Mouse (Mus musculus) midbrain, embryonic 10.5 days (tissue): ENCODE data around the gene Ntrk2. TPM values are rescaled to one million over a fixed set of nuclear protein-coding genes. Genes with fewer than 3 reads are reported as not detected.

Experiments used
- DNase-seq: peaks from one replicate; pipeline ENCODE4 v3.0.0-alpha.2; 2017; ENCODE audit warnings: low spot score
- H3K27ac ChIP-seq: fragments of 300-500 bp; sonication (generic); replicated peaks from 2 replicates; pipeline ENCODE4 v1.5.1; 2016; ENCODE audit warnings: mild to moderate bottlenecking
- H3K27me3 ChIP-seq: fragments of 300-500 bp; sonication (generic); 2 replicates; pipeline ENCODE4 v1.6.1; 2016; ENCODE audit warnings: low read depth, mild to moderate bottlenecking; ENCODE audit not compliant: poor library complexity, severe bottlenecking
- H3K36me3 ChIP-seq: fragments of 300-500 bp; sonication (generic); 2 replicates; pipeline ENCODE4 v1.6.1; 2016; ENCODE audit warnings: mild to moderate bottlenecking, moderate library complexity
- H3K4me1 ChIP-seq: fragments of 300-500 bp; sonication (generic); 2 replicates; pipeline ENCODE4 v1.6.1; 2016
- H3K4me3 ChIP-seq: fragments of 300-500 bp; sonication (generic); 2 replicates; pipeline ENCODE4 v1.5.1; 2016; ENCODE audit warnings: mild to moderate bottlenecking, moderate library complexity
- H3K9me3 ChIP-seq: fragments of 300-500 bp; sonication (generic); replicated peaks from 2 replicates; pipeline ENCODE4 v1.6.1; 2016; ENCODE audit warnings: mild to moderate bottlenecking
- WGBS: fragments of 180-500 bp; shearing (Covaris S2); methylation state at CpG from one replicate; pipeline ENCODE4 v1.1.7; 2016; 5-methylcytosine and 5-hydroxymethylcytosine counted together
- polyA plus RNA-seq: library from polyadenylated mRNA; unstranded; fragments of >200 nt; fragmentation: Nextera tagmentation; extraction: Ambion mirVana; gene quantifications from 2 replicates; pipeline ENCODE4 v1.2.1, GENCODE M21; 2016

Ntrk2 gene
- polyA plus RNA-seq, 1 experiment from 2014 or later: 14.8 TPM

GRCm38 (mm10) chr13:58853685-58854084 is 47.3 kb downstream of the Ntrk2 start:
- Histone ChIP-seq H3K27ac (no peak overlapping the region), H3K36me3 (peaks cover 3% of the 10 kb centered on the region; the same call in 1 of the 2 replicates), H3K9me3 (peaks cover 2% of the 10 kb centered on the region; the same call in 1 of the 2 replicates), H3K4me3 (no peak overlapping the region), H3K27me3 (no peaks in the 10 kb centered on the region), H3K4me1 (no peaks in the 10 kb centered on the region)
- 87% methylated on average over 6 of the region's 6 CpGs for WGBS
- no peak for DNase-seq

- WGBS: 92% methylated on average over 10 of the region's 10 CpGs
Observed at GRCm38 (mm10) chr13:58866239-58866638, 59.9 kb downstream of the Ntrk2 start.

GRCm38 (mm10) chr13:58866776-58867435 is 60.5 kb downstream of the Ntrk2 start:
- H3K4me1 ChIP-seq: no peaks in the 10 kb centered on the region
- no peaks in the 10 kb centered on the region for H3K9me3 ChIP-seq
- no peaks in the 10 kb centered on the region for H3K27me3 ChIP-seq
- no peaks in the 10 kb centered on the region for H3K36me3 ChIP-seq
- 91% methylated on average over 8 of the region's 8 CpGs for WGBS
- no peak overlapping the region for H3K4me3 ChIP-seq
- DNase-seq: no peak
- H3K27ac ChIP-seq: no peak overlapping the region

More at GRCm38 (mm10) chr13:58866239-58866638, 59.9 kb downstream of the Ntrk2 start:
- no peaks in the 10 kb centered on the region for H3K9me3 ChIP-seq
- no peak overlapping the region for H3K27ac ChIP-seq
- no peaks in the 10 kb centered on the region for H3K4me1 ChIP-seq
- no peak overlapping the region for H3K4me3 ChIP-seq
- H3K36me3 ChIP-seq: peaks cover 4% of the 10 kb centered on the region; the same call in 1 of the 2 replicates
- DNase-seq: no peak
- no peaks in the 10 kb centered on the region for H3K27me3 ChIP-seq

- Histone ChIP-seq H3K4me1 (no peaks in the 10 kb centered on the region), H3K36me3 (no peaks in the 10 kb centered on the region; the same call in 1 of the 2 replicates), H3K27ac (no peak overlapping the region), H3K4me3 (no peak overlapping the region), H3K27me3 (no peaks in the 10 kb centered on the region), H3K9me3 (no peaks in the 10 kb centered on the region)
- 87% methylated on average over 3 of the region's 3 CpGs for WGBS
- no peak for DNase-seq
Observed at GRCm38 (mm10) chr13:58882468-58882867, 76.1 kb downstream of the Ntrk2 start.

- Histone ChIP-seq H3K4me3 (no peak overlapping the region), H3K9me3 (peaks cover under 1% of the 10 kb centered on the region; the same call in 1 of the 2 replicates), H3K27ac (no peak overlapping the region), H3K36me3 (no peaks in the 10 kb centered on the region; the same call in 1 of the 2 replicates), H3K4me1 (no peaks in the 10 kb centered on the region), H3K27me3 (no peaks in the 10 kb centered on the region)
- no peak for DNase-seq
- 91% methylated on average over 5 of the region's 5 CpGs for WGBS
Observed at GRCm38 (mm10) chr13:58882916-58883315, 76.5 kb downstream of the Ntrk2 start.

GRCm38 (mm10) chr13:58886108-58886507 is 79.7 kb downstream of the Ntrk2 start:
- WGBS: 77% methylated on average over 8 of the region's 8 CpGs
- Histone ChIP-seq H3K4me1 (no peaks in the 10 kb centered on the region), H3K27me3 (no peaks in the 10 kb centered on the region), H3K36me3 (peaks cover 8% of the 10 kb centered on the region; the same call in 1 of the 2 replicates), H3K9me3 (peaks cover 8% of the 10 kb centered on the region), H3K27ac (no peak overlapping the region), H3K4me3 (no peak overlapping the region)
- no peak for DNase-seq

GRCm38 (mm10) chr13:58896254-58896910 is 90.0 kb downstream of the Ntrk2 start:
- no peak overlapping the region for H3K27ac ChIP-seq
- WGBS: 79% methylated on average over 12 of the region's 12 CpGs
- H3K4me3 ChIP-seq: no peak overlapping the region
- no peak for DNase-seq
- no peaks in the 10 kb centered on the region for H3K4me1 ChIP-seq
- peaks cover 5% of the 10 kb centered on the region; the same call in 1 of the 2 replicates for H3K9me3 ChIP-seq
- peaks cover 3% of the 10 kb centered on the region; the same call in 1 of the 2 replicates for H3K36me3 ChIP-seq
- no peaks in the 10 kb centered on the region for H3K27me3 ChIP-seq

GRCm38 (mm10) chr13:58899337-58899736 is 93.0 kb downstream of the Ntrk2 start:
- Histone ChIP-seq H3K9me3 (peaks cover 5% of the 10 kb centered on the region; the same call in 1 of the 2 replicates), H3K27ac (no peak overlapping the region), H3K36me3 (peaks cover 3% of the 10 kb centered on the region; the same call in 1 of the 2 replicates), H3K27me3 (no peaks in the 10 kb centered on the region), H3K4me3 (no peak overlapping the region), H3K4me1 (peaks cover 13% of the 10 kb centered on the region)
- WGBS: 93% methylated on average over 2 of the region's 2 CpGs
- no peak for DNase-seq

GRCm38 (mm10) chr13:58902313-58902712 is 95.9 kb downstream of the Ntrk2 start:
- Histone ChIP-seq H3K36me3 (peaks cover 3% of the 10 kb centered on the region; the same call in 1 of the 2 replicates), H3K4me3 (no peak overlapping the region), H3K27ac (no peak overlapping the region), H3K4me1 (peaks cover 29% of the 10 kb centered on the region), H3K27me3 (no peaks in the 10 kb centered on the region; the same call in 1 of the 2 replicates), H3K9me3 (peaks cover 5% of the 10 kb centered on the region; the same call in 1 of the 2 replicates)
- no peak for DNase-seq
- WGBS: 81% methylated on average over 8 of the region's 8 CpGs

- peaks cover 29% of the 10 kb centered on the region for H3K4me1 ChIP-seq
- peak overlapping the region; percentile 74 for H3K27ac ChIP-seq
- 44% methylated on average over 13 of the region's 13 CpGs for WGBS
- H3K4me3 ChIP-seq: no peak overlapping the region
- no peak for DNase-seq
- peaks cover 2% of the 10 kb centered on the region; the same call in 1 of the 2 replicates for H3K9me3 ChIP-seq
- no peaks in the 10 kb centered on the region for H3K36me3 ChIP-seq
- H3K27me3 ChIP-seq: no peaks in the 10 kb centered on the region; the same call in 1 of the 2 replicates
Observed at GRCm38 (mm10) chr13:58904742-58905735, 98.7 kb downstream of the Ntrk2 start.

- 0 out of 2 replicates have a peak overlapping the region, but pooled peaks have one; percentile 56 for H3K27ac ChIP-seq
- no peaks in the 10 kb centered on the region for H3K27me3 ChIP-seq
- WGBS: 92% methylated on average over 2 of the region's 2 CpGs
Observed at GRCm38 (mm10) chr13:58911936-58912335, 105.6 kb downstream of the Ntrk2 start.

GRCm38 (mm10) chr13:58912559-58912958 is 106.2 kb downstream of the Ntrk2 start:
- H3K36me3 ChIP-seq: no peaks in the 10 kb centered on the region
- DNase-seq: no peak
- no peak overlapping the region for H3K4me3 ChIP-seq
- H3K4me1 ChIP-seq: peaks cover 16% of the 10 kb centered on the region
- H3K9me3 ChIP-seq: no peaks in the 10 kb centered on the region
- H3K27ac ChIP-seq: peak overlapping the region; percentile 56
- H3K27me3 ChIP-seq: no peaks in the 10 kb centered on the region

More at GRCm38 (mm10) chr13:58911936-58912335, 105.6 kb downstream of the Ntrk2 start:
- DNase-seq: no peak
- Histone ChIP-seq H3K4me3 (no peak overlapping the region), H3K4me1 (peaks cover 16% of the 10 kb centered on the region), H3K9me3 (no peaks in the 10 kb centered on the region), H3K36me3 (no peaks in the 10 kb centered on the region)
